Mouse (Mus musculus) kidney, postnatal 25 days (tissue): Measurements from ENCODE around the gene Serpina1f.
"Not testable (repeated sequence)": the region's sequence is repeated elsewhere in the genome, so short reads cannot be mapped to it uniquely, and the experiment has no call there.

Experiments
- DNase-seq, 2 experiments: peaks; one replicate each; pipeline ENCODE4 v3.0.0; 2021; ENCODE audit warnings: mixed read lengths in 2 of 2

The Serpina1f gene

DNA sequence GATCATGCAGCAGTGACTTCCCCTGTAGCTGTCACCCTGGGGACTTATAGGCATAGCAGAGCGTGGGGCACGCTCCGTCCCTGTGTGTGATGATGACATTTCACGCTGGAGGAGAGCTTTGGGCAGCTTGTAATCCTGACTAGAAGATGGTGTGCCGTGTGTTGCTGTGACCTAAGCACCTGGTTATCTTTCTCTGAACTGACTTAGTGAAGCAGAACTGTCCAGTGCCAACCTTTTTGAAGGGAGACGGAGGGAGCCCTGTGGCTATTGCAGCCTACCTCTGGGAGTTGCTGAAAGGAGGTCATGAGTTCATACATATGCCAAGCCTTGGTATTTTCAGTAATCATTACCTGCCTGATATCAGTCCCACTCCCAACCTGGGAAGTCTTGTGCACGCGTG, at the start of gene Serpina1f:
Gene Serpina1f, minus strand, starts transcription at position 101 of the 400 bp plus-strand sequence.
- no peak for DNase-seq

DNA sequence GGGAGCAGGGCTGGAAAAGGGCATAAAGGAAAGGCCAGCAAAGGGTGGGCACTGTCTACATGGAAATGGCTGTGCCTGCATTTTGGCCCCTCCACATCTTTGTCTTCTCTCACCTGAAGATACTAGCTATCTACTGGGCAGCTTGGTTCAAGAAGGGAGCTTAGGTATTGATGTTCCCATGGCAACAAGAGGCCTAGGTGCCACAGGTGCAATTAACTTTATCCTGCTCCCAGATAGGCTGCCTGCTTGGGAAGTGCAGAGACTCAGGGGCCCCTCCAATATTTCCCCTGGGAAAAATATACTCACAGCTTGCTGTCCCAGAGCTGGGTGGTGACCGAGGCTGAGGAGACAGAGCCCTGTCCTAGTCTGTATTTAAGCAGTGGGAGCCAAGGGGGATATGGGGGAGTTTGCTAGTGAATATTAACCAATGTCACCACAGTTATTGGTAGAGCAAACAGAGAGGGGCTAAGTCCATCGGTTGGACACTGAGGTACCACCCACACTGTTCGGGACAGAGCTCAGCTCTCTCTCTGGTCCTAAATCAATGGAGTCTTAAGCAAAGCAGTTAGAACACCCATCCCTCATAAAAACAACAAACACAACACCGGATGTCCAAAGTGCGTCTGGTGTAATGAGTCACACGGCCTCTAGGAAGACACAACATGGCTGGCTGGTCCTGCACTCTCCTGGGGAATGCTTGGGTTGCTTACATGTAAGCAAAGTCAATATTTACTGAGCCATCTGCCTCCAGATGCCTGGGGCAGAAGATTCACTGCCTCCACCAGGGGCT, 42.7 kb upstream of the Serpina1f start:
- not testable (repeated sequence) for DNase-seq

DNA sequence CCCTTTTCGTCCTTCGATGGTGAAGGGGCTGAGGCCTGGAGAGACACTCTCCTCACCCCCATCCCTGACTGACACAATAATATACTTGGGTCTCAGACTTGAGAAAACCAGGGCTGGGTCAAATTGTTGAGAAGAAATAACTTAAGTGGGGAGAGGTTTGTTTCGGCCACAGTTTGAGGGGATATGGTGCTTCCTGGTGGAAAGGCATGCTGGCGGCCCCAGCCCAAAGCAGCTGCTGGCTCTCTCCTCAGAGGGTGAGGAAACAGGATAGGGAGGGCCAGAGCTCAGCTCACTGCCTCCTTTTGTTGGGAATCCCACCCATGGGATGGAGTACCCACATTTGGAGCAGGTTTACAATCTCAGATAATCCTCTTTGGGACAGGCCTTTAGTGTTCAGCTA, 40.2 kb upstream of the Serpina1f start:
- not testable (repeated sequence) for DNase-seq

DNA sequence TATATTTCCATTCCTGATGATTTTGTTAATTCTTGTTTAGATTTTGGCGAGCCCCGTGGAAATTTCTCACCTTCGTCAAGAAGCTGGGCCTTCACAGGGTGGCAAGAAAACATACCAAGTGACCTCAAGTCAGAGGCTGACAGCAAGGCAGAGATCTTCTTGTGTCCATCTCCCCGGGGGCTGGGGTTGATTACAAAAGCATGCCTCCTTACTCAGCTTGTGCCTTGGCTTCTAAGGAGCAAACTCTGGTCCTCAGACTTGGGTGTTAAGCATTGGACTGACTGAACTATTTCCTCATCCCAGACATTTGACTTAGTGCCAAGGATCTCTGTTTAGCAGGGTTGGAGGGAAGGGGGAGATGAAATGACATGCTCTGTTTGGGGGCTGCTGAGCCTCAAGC, 39.8 kb upstream of the Serpina1f start:
- not testable (repeated sequence) for DNase-seq

DNA sequence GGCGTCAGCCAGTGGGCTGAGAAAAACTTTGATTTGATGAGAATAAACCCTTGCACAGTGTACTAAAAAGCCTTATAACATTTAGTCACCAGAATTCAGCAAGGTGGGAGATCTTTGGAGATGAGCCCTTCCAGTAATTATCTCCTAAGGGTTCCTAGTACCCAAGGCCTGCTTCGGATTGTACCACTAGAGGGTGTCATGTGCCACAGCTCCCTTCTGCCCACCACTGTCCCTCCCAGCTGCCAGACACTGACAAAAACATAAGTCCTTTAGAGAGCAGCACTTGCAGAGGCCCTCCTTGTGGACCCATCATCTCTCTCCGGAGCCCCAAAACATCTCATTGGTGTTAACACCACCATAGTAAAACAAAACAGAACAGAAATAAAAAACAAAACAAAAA, 16.2 kb upstream of the Serpina1f start:
- peak; percentile 39 to 44 for DNase-seq

DNA sequence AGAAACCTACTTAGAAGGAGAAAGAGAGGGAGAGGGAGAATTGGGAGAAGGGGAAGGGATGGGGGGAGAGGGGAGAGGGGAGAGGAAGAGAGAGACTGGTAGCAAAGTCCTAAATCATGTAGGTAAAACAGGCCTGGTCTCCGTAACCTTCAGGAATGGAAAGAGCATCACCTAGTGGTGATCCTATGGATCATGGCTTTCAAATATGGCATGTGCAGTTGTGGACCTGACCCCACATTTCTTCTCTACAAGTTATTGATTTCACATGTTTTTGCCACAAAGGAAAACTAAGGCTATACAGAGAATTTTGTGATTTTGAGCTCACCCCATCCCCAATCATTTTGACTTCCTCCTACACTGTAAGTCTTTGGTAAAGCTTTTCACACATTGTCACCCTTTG, 15.1 kb upstream of the Serpina1f start:
- DNase-seq, result no peak

DNA sequence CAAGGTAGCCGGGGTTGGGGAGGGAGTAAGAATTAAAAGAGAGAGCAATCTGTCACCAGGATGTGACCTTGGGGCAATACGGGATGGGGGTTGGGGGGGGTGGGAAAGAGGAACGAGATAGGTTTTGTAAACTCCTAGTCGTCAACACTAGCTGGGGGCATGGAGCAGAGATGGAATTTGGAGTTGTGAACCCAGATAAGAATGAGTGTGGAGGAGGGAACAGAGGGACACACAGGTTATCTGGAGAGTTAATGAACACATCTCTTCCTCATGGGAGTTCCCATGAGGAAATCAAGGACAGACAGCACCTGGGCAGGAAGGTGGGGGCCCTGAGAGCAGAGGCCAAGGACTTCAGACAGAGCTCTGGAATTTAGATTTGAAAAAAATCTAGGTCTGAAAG, 10.8 kb upstream of the Serpina1f start:
- DNase-seq, result no peak

DNA sequence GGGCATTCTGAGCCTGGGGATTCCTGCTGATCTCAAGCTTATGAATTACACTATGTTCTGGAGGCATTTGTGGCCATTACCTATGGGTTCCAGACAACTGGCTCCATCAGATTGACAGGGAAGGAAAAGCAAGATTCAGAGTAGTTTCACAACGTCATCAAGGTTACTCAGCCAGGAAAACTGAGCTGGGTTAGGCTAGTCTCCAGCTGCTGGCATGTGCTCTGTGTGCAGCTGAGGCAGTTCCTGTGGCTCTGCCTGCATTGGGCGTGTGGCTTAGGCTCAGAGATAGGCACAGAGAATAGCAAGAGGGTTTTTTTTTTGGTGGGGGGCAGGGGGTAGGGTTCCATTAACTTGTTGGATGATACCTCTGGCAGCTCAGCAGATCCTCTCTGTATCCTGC, 10.2 kb upstream of the Serpina1f start:
- DNase-seq, result no peak

DNA sequence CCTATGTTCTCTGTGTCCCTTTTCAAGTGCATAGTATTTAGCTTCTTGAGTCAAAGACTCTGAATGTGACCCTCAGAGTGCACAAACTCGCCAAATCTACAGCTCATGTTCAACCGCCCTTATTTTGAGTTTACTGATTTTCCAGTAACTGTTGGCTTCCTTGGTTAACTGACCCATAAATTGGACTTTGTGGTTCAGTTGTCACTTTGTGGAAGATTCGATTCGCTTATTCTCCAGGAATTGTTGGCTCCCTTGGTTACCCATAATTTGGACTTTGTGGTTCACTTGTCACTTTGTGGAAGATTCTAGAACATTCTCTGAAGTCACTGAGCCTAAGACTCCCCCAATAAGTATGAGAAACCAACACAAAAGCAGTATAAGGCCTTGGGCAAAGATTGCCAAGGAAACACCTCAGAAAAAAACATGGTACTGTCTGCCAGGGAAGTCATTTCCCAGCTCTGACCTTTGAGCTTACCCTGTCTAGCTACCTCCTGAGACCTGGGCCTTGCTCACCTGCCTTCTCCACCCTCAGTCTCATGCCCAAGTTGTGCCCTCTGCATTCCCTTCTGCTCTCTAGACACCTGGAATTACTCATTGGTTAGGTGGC, 4.9 kb upstream of the Serpina1f start:
- DNase-seq, result peak; percentile 43 to 76

DNA sequence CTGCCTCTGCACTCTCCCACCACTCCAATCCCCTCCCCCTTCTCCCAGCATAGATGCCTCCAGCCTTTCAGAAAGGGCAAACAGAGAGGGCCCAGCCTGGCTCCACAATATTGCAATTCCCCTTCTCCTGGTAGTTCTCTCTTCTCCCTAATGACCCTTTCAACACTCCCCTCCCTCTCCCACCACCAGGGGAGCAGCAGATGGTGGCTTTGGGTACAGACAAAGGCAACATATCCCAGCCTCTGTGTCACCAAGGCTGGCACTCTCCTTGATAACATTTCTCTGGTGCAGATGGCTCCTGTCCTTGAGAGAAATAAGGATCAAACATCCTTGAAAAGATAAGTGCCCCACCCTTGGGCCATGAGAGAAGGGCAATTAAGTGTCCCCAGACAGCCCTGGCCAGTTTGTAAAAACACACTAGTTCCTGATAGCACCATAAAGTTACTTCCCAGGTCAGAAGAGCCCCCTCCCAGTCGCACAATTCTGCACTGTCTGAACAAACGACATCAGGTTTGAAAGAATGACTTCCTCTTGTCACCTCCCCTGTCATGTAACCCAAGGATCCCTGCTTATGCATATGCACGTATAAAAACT, 7.0 kb downstream of the Serpina1f start:
- DNase-seq, result no peak

DNA sequence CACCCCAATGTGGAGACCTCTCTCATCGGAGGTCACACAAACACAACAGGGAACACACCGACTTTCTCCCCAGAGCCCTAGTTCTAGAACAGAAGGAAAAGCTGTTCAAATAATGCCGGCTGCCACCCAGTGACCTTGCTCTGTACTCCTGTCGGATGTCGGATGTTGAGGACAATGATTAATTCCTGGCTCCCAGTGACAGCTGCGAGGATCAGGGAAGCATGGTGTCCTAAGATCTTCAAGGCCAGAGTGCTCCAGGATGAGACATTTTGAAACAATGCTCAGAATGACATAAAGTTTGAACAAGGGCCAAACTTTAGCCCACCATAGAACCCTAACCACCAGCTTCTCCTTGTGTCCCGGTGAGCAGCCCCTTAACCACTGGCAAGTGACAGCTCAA, 8.3 kb downstream of the Serpina1f start:
- no peak for DNase-seq

DNA sequence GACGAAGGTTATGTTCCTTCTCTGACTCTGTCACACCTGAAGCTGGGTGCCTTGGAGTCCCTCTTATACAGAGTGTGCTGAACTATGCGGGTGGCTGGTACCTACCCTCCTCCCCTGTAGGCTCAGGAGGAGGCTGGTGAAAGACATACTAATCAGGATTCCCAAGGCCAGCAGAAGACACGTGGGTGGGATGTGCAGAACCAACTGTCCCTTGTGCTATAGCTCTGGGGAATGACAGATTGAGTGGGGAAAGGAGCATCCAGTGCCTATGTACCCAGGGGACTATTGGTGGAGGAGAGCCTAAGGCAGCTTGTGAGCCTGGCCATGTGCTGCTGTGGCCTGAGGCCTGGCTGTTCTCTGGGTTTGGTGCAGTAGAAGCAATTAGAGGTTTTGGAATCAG, 9.3 kb downstream of the Serpina1f start:
- no peak for DNase-seq

DNA sequence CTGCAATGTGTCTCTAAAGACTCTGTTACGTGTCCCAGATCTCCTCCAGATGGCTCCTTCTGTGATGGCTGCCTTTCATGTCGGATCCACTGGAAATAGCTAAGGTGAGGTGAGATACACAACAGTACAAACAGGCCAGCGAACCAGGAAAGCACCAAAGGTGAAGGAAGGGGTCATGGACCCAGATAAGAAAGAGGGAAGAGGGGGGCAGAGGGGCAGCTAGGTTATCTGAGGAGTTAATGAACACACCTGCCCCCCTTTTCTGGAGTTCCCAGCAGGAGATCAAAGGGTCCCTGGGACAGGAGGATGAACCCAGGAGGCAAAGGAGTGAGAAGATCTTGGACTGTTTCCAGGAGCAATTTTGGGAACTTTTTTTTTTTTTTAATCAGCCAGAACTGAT, 9.9 kb downstream of the Serpina1f start:
- no peak for DNase-seq

DNA sequence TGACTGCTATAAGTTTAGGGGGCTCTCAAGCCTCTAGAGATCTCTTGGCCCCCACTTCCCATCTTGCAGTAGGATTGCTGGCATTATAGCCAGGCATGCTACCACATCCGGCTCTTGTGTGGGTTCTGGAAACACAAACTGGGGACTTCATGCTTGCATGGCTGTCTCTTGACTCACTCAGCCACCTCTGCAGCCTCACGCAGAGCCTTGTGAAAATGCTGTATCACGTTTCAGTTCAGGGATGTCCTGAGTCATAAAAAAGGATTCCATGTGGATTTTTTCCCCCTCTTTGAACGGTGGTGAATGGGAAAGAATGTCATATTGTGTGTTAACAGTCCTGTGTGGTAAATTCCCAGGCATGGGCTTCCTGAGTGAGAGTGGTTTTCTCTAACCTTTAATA, 11.6 kb downstream of the Serpina1f start:
- no peak for DNase-seq

DNA sequence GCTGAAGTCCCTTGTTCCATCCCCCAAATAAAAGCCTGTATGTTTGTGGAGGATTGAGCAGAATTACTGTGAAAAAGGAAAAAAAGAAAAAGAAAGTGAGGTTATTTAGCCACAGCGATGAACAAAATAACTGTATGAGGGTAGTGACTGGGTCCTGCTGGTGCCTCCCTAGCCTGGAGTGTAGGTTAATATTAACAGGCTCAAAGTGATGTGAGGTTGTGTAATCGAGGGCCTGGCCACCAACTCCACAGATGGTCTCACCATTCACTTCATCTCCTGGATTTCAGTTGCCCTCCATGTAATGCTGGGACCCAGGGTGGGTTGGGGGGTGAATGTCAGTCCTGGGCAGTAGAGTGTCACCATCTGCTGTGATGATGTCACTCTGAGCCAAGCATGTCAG, 13.6 kb downstream of the Serpina1f start:
- DNase-seq, result no peak

DNA sequence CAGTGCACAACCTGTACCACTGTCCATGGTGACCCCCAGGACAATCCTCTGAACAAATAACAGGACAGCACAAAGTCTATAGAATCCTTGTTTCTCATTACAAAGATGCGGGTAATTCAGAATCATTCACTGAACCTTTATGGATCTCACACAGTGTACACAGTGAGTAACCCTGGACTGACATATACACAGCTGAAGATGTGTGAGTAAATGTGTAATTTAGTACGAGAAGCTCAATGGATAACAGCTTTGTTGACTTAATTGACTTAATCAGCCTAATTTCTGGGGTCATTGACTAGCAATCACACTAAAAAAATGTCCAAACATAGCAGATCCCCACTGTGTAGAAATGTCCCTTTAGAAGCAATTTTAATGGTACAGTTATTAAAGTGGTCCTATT, 14.2 kb downstream of the Serpina1f start:
- DNase-seq, result no peak

DNA sequence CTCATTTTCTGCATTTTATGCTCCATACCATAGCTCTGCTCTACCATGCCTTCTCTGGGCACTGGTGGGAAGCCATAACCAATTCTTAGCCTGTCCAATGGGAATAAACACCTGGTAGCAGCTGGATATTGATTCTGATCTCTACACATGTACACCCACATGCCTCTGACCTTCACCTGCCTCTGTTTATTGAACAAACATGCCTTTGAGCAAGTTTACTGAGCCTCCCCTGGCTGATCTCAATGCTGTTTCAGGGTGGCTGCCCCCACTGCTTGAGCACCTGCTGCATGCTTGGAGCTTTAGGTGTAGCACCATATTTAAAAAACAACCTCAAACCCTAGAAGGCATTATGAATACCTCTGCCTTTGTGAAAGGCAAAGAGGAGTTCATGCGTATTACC, 15.5 kb downstream of the Serpina1f start:
- not testable (repeated sequence) for DNase-seq

DNA sequence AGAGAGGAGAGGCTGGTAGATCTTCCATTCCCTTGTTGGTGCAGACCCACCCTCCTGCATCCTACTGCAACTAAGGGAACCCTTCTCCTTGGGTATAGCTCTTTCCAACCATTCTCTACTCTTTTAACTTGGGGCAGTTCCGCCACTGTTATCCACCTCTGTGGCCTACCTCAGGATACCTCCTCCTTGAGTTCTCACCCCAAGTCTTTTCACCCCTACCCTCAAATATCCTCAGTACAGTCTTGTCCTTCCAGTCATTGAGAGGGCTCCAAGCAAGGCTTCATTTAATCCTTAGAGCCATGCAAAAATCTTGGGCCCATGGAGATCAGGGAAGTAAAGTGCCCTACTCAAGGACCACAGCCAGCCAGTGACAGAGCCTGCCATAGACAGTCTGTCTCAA, 19.3 kb downstream of the Serpina1f start, which contains the start of gene Serpina16:
Gene Serpina16, minus strand, starts transcription at position 101 of the 400 bp plus-strand sequence.
- no peak for DNase-seq

DNA sequence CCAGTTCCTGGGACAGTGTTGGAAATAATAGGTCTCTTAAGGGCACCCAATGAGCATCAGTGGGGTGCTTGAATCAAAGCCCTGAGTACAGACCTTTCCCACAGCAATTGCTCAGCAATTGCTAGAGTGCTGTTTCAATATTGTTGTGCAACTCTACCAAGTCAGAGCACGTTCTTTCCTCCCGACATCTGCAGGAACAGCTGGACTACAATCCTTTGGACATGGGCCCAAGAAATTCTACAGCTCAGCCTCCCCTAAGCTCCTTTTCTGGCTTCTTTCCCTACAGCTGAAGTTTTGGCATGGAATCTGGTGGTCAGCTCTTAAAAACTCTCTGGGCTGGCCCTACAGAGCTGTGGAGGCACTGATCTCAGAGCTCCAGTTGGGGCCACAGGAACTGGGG, 22.1 kb downstream of the Serpina1f start:
- no peak for DNase-seq

DNA sequence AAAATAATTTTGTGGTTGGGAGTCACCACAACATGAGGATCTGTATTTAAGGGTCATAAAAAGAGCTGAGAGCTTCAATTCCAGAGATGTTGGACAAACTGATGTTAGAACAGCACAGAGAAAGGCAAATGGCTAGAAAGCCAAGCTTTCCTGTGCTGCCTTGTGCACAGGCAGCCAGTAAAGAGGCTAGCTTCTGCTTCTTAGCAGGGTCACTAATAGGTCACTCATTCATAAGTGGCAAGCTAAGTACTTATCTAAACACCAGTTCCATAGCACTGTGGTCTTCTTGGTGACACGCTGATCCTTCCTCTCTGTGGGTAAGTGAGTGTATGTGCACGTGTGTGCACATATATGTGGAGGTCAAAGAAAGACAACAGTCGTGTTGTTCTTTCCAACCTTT, 23.8 kb downstream of the Serpina1f start:
- no peak for DNase-seq

DNA sequence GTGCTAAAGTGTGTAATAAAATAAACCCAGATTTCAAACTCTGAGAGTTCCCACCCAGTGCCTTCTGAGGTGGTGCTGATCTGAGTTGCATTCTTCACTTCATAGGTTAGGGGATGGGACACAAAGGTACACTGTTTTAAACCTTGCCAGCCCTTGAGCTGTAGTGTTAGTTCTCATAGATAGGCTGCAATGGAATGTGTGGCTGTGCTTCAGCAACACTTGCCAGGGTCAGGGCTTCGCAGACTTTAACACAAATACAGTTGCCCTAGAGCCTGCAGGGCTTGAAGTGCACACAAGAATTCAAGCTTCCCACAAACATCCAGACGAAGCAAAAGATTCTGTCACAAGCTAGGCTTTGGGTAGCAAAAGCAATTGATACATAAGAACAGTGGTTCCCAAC, 24.4 kb downstream of the Serpina1f start:
- no peak for DNase-seq

DNA sequence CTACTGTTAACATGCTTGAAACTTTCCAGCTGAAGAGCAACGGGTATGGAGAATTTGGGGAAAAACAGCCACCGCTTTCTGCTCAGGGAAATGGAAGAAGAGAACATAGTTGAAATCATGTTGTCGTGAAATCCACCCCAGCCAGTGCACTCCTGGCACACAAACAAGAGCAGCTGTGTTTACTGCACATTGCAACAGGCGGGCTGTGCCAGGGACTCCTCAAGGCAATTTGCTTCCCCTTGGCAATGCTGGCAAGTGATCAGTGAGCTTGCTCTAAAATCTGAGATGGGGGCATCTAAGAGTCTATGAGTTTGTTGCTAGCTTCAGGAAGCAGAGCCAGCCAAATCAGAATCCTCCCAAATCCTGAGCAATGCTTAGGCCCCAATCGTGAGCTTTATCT, 25.0 kb downstream of the Serpina1f start:
- DNase-seq, result no peak

DNA sequence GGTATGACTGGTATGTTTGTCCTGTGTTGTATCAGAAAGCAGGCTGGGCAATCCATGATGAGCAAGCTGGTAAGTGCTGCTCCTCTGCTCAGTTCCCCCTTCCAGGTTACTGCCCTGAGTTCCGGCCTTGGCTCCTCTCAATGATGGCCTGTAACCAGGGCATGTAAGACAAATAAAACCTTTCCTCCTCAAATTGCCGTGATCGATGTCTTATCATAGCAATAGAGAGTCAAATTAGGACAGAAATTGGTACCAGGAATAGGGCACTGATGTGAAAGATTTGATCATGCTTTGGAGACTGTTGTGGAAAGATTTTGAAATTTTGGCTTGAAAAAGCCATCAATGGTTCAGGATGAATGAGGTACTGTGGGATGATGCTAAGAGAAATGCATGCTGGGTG, 30.0 kb downstream of the Serpina1f start:
- DNase-seq, result no peak

DNA sequence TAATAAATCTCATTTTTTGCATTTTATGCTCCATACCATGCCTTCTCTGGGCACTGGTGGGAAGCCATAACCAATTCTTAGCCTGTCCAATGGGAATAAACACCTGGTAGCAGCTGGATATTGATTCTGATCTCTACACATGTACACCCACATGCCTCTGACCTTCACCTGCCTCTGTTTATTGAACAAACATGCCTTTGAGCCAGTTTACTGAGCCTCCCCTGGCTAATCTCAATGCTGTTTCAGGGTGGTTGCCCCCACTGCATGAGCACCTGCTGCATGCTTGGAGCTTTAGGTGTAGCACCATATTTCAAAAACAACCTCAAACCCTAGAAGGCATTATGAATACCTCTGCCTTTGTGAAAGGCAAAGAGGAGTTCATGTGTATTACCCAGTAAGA, 33.3 kb downstream of the Serpina1f start:
- DNase-seq, result not testable (repeated sequence)
